Mouse (Mus musculus) liver, embryonic 14.5 days (tissue): ENCODE results near the gene Hivep3.

Experiments used
- CTCF ChIP-seq: IDR thresholded peaks from 2 replicates; pipeline ENCODE4 v1.5.1; 2016; ENCODE audit warnings: antibody characterized with exemption, low read depth, control low read depth
- EP300 ChIP-seq: IDR thresholded peaks from 2 replicates; pipeline ENCODE4 v1.6.1; 2016; ENCODE audit warnings: antibody characterized with exemption, low read depth

- TF ChIP-seq CTCF (no peak), EP300 (no peak)
Observed at GRCm38 (mm10) chr4:120062754-120063153, 329.2 kb downstream of the Hivep3 start.
